Mouse (Mus musculus) small intestine, adult 2 months (tissue): ENCODE results near the gene Cacna1d.

Experiments used
- CTCF ChIP-seq: fragments of 200-500 bp; IDR thresholded peaks from 2 replicates; pipeline ENCODE4 v1.5.1; 2012; ENCODE audit warnings: low read depth, mild to moderate bottlenecking, control low read depth, inconsistent platforms, low read length, moderate library complexity, mixed read lengths; ENCODE audit not compliant: insufficient replicate concordance, insufficient read length; ENCODE audit errors: extremely low read depth
- POLR2A ChIP-seq: fragments of 200-500 bp; IDR thresholded peaks from 2 replicates; pipeline ENCODE4 v1.6.1; 2012; ENCODE audit warnings: low read depth, mild to moderate bottlenecking, control low read depth, inconsistent platforms, low read length, moderate library complexity

- TF ChIP-seq CTCF (no peak), POLR2A (no peak)
These were observed 323.6 kb downstream of the Cacna1d start for GRCm38 (mm10) chr14:30167606-30168005.
